Mouse (Mus musculus) megakaryocyte, adult 5-6 weeks (primary cell): Measurements from ENCODE around the gene Naxe. TPM values are rescaled to one million over a fixed set of nuclear protein-coding genes. Genes with fewer than 3 reads are reported as not detected.

Experiments used
- ATAC-seq: 2 replicates; pipeline ENCODE4 v1.8.0; 2016; ENCODE audit warnings: mild to moderate bottlenecking, inconsistent platforms; ENCODE audit not compliant: poor library complexity, severe bottlenecking
- total RNA-seq, 2 experiments: library from RNA; stranded (forward) in 1 of 2; stranded (reverse) in 1 of 2; fragments of 153-499, 151-499 nt in 1 of 2; fragments of 221-1000, 200-1000 nt in 1 of 2; gene quantifications; 2 replicates each; pipeline versions ENCODE4 v1.2.3 to v1.2.4; 2015 to 2017

Gene Naxe
- 48.2 and 56.4 TPM in 2 replicates for total RNA-seq (2015)
- 17.8 and 29.3 TPM in 2 replicates for total RNA-seq (2017)

- peak; percentile 95 for ATAC-seq
Measured at GRCm38 (mm10) chr3:88057902-88058696, at the start of gene Naxe. Gene Naxe (minus strand): TSS chr3:88058495.

GRCm38 (mm10) chr3:88106126-88106525 lies 47.8 kb upstream of the Naxe start:
- no peak for ATAC-seq

- ATAC-seq, result peak; percentile 49
Measured at GRCm38 (mm10) chr3:88102611-88103010, 44.3 kb upstream of the Naxe start.

GRCm38 (mm10) chr3:88102196-88102595 lies 43.9 kb upstream of the Naxe start:
- ATAC-seq, result no peak

- ATAC-seq, result no peak
Measured at GRCm38 (mm10) chr3:88101736-88102135, 43.4 kb upstream of the Naxe start.

- ATAC-seq, result no peak
Measured at GRCm38 (mm10) chr3:88100251-88100650, 42.0 kb upstream of the Naxe start.

- ATAC-seq, result no peak
Measured at GRCm38 (mm10) chr3:88097666-88098065, 39.4 kb upstream of the Naxe start.

GRCm38 (mm10) chr3:88094126-88094525 lies 35.8 kb upstream of the Naxe start:
- ATAC-seq, result no peak

GRCm38 (mm10) chr3:88090616-88091015 lies 32.3 kb upstream of the Naxe start:
- ATAC-seq, result no peak

- no peak for ATAC-seq
Measured at GRCm38 (mm10) chr3:88090106-88090505, 31.8 kb upstream of the Naxe start.

- ATAC-seq, result no peak
Measured at GRCm38 (mm10) chr3:88087688-88088087, 29.4 kb upstream of the Naxe start.

- ATAC-seq, result no peak
Measured at GRCm38 (mm10) chr3:88085459-88085858, 27.2 kb upstream of the Naxe start.

- ATAC-seq, result no peak
Measured at GRCm38 (mm10) chr3:88084001-88084400, 25.7 kb upstream of the Naxe start.

- peak; percentile 48 for ATAC-seq
Measured at GRCm38 (mm10) chr3:88082663-88083062, 24.4 kb upstream of the Naxe start.

- no peak for ATAC-seq
Measured at GRCm38 (mm10) chr3:88082224-88082618, 23.9 kb upstream of the Naxe start.

GRCm38 (mm10) chr3:88081345-88082223 lies 23.3 kb upstream of the Naxe start, which contains the start of gene Iqgap3:
Gene Iqgap3 (plus strand): TSS chr3:88081971.
- ATAC-seq, result peak; percentile 99

- ATAC-seq, result no peak
Measured at GRCm38 (mm10) chr3:88078204-88078603, 19.9 kb upstream of the Naxe start, which contains the start of gene Ttc24. Gene Ttc24 (minus strand): TSS chr3:88078304.

GRCm38 (mm10) chr3:88077441-88077840 lies 19.1 kb upstream of the Naxe start:
- peak; percentile 67 for ATAC-seq

GRCm38 (mm10) chr3:88074766-88075165 lies 16.5 kb upstream of the Naxe start:
- ATAC-seq, result no peak

- ATAC-seq, result no peak
Measured at GRCm38 (mm10) chr3:88074351-88074750, 16.1 kb upstream of the Naxe start.

GRCm38 (mm10) chr3:88073631-88074030 lies 15.3 kb upstream of the Naxe start:
- no peak for ATAC-seq

- peak; percentile 94 for ATAC-seq
Measured at GRCm38 (mm10) chr3:88071783-88072182, 13.5 kb upstream of the Naxe start.
